Mouse (Mus musculus): ENCODE results near the gene Prox1. TPM values are rescaled to one million over a fixed set of nuclear protein-coding genes. Genes with fewer than 3 reads are reported as not detected.

Prox1 gene
- 100 to 1,000 TPM in 1 of 2 experiments, 10 to 100 TPM in 1; 93.4 to 124 TPM for total RNA-seq (2021)

- DNase-seq (ENCODE audit: extremely low spot score in 1 of 2, low spot score in 1 of 2), result peak in 1 of 2 experiments; percentile 49
These were observed at the start of gene Prox1 for GRCm38 (mm10) chr1:190169911-190170818. Prox1 (minus strand) TSS chr1:190170714.

- no peak for DNase-seq (ENCODE audit: extremely low spot score in 1 of 2, low spot score in 1 of 2)
These were observed 46.1 kb upstream of the Prox1 start for GRCm38 (mm10) chr1:190216621-190217020.

- DNase-seq (ENCODE audit: extremely low spot score in 1 of 2, low spot score in 1 of 2), result no peak
These were observed 44.1 kb upstream of the Prox1 start for GRCm38 (mm10) chr1:190214626-190215025.

GRCm38 (mm10) chr1:190213175-190213574 is 42.7 kb upstream of the Prox1 start:
- DNase-seq (ENCODE audit: extremely low spot score in 1 of 2, low spot score in 1 of 2), result peak in 1 of 2 experiments; percentile 29

- no peak for DNase-seq (ENCODE audit: extremely low spot score in 1 of 2, low spot score in 1 of 2)
These were observed 36.7 kb upstream of the Prox1 start for GRCm38 (mm10) chr1:190207246-190207645.

- DNase-seq (ENCODE audit: extremely low spot score in 1 of 2, low spot score in 1 of 2), result no peak
These were observed 35.2 kb upstream of the Prox1 start for GRCm38 (mm10) chr1:190205691-190206090.

- no peak for DNase-seq (ENCODE audit: extremely low spot score in 1 of 2, low spot score in 1 of 2)
These were observed 34.0 kb upstream of the Prox1 start for GRCm38 (mm10) chr1:190204378-190205070.

- DNase-seq (ENCODE audit: extremely low spot score in 1 of 2, low spot score in 1 of 2), result no peak
These were observed 31.2 kb upstream of the Prox1 start for GRCm38 (mm10) chr1:190201696-190202095.

GRCm38 (mm10) chr1:190200996-190201395 is 30.5 kb upstream of the Prox1 start:
- DNase-seq (ENCODE audit: extremely low spot score in 1 of 2, low spot score in 1 of 2), result no peak

- no peak for DNase-seq (ENCODE audit: extremely low spot score in 1 of 2, low spot score in 1 of 2)
These were observed 27.7 kb upstream of the Prox1 start for GRCm38 (mm10) chr1:190198247-190198646.

GRCm38 (mm10) chr1:190192011-190192410 is 21.5 kb upstream of the Prox1 start:
- DNase-seq (ENCODE audit: extremely low spot score in 1 of 2, low spot score in 1 of 2), result no peak

- DNase-seq (ENCODE audit: extremely low spot score in 1 of 2, low spot score in 1 of 2), result no peak
These were observed 19.9 kb upstream of the Prox1 start for GRCm38 (mm10) chr1:190190231-190190965.

- no peak for DNase-seq (ENCODE audit: extremely low spot score in 1 of 2, low spot score in 1 of 2)
These were observed 18.6 kb upstream of the Prox1 start for GRCm38 (mm10) chr1:190189125-190189524.

- no peak for DNase-seq (ENCODE audit: extremely low spot score in 1 of 2, low spot score in 1 of 2)
These were observed 15.8 kb upstream of the Prox1 start for GRCm38 (mm10) chr1:190186336-190186735.

- no peak for DNase-seq (ENCODE audit: extremely low spot score in 1 of 2, low spot score in 1 of 2)
These were observed 14.8 kb upstream of the Prox1 start for GRCm38 (mm10) chr1:190185284-190185683.

GRCm38 (mm10) chr1:190183574-190183973 is 13.1 kb upstream of the Prox1 start:
- DNase-seq (ENCODE audit: extremely low spot score in 1 of 2, low spot score in 1 of 2), result no peak

- no peak for DNase-seq (ENCODE audit: extremely low spot score in 1 of 2, low spot score in 1 of 2)
These were observed 11.3 kb upstream of the Prox1 start for GRCm38 (mm10) chr1:190181765-190182164.

GRCm38 (mm10) chr1:190180861-190181260 is 10.3 kb upstream of the Prox1 start:
- no peak for DNase-seq (ENCODE audit: extremely low spot score in 1 of 2, low spot score in 1 of 2)

GRCm38 (mm10) chr1:190176961-190177360 is 6.4 kb upstream of the Prox1 start:
- DNase-seq (ENCODE audit: extremely low spot score in 1 of 2, low spot score in 1 of 2), result no peak

Data from layer of hippocampus, postnatal 25 days (tissue).